Mouse (Mus musculus) G1E (cell line): ENCODE measurements around the gene Cyb5d2. TPM values are rescaled to one million over a fixed set of nuclear protein-coding genes. Genes with fewer than 3 reads are reported as not detected.

Experiments
- ATAC-seq: 2 replicates; pipeline ENCODE4 v1.8.0; 2016; ENCODE audit warnings: mild to moderate bottlenecking; ENCODE audit not compliant: insufficient number of reproducible peaks, poor library complexity, low FRiP score, severe bottlenecking; ENCODE audit errors: extremely low read depth
- DNase-seq: peaks from one replicate; pipeline ENCODE4 v3.0.0; 2012; ENCODE audit warnings: low spot score
- H3K27me3 ChIP-seq: 2 replicates; pipeline ENCODE4 v1.6.1; 2012; ENCODE audit warnings: mild to moderate bottlenecking, low read length, inconsistent platforms; ENCODE audit not compliant: insufficient read depth
- H3K36me3 ChIP-seq: replicated peaks from 2 replicates; pipeline ENCODE3; 2012; ENCODE audit warnings: mild to moderate bottlenecking, inconsistent platforms
- H3K4me1 ChIP-seq: 2 replicates; pipeline ENCODE4 v1.6.1; 2012; ENCODE audit warnings: low read depth, low read length, inconsistent platforms, mixed read lengths; ENCODE audit not compliant: insufficient read depth
- H3K4me3 ChIP-seq: 2 replicates; pipeline ENCODE4 v1.5.1; 2012; ENCODE audit warnings: low read depth, mild to moderate bottlenecking, inconsistent platforms, low read length, moderate library complexity, mixed read lengths
- H3K9me3 ChIP-seq: replicated peaks from 2 replicates; pipeline ENCODE4 v1.6.1; 2012; ENCODE audit warnings: inconsistent platforms
- CTCF ChIP-seq: IDR thresholded peaks from 2 replicates; pipeline ENCODE4 v1.5.1; 2012; ENCODE audit warnings: low read depth, low read length, inconsistent platforms, mixed read lengths
- GATA1 ChIP-seq: IDR thresholded peaks from 2 replicates; pipeline ENCODE4 v1.6.1; 2012; ENCODE audit warnings: borderline replicate concordance, low read length, inconsistent platforms, mixed read lengths
- GATA2 ChIP-seq: IDR thresholded peaks from 2 replicates; pipeline ENCODE4 v1.6.1; 2012; ENCODE audit warnings: low read depth, low read length, inconsistent platforms, borderline replicate concordance
- POLR2AphosphoS5 ChIP-seq: IDR thresholded peaks from 2 replicates; pipeline ENCODE4 v1.6.1; 2012; ENCODE audit warnings: low read depth, low read length, inconsistent platforms; ENCODE audit not compliant: insufficient replicate concordance
- TAL1 ChIP-seq: conservative IDR thresholded peaks from 2 replicates; pipeline ENCODE4 v1.6.1; 2012; ENCODE audit warnings: low read depth, low read length, inconsistent platforms, mixed read lengths
- polyA plus RNA-seq: library from polyadenylated mRNA; stranded (reverse); fragments of >175 nt; gene quantifications from 2 replicates; pipeline ENCODE4 v1.2.3, GENCODE M21; 2012
- total RNA-seq, 2 experiments: library from RNA; stranded (forward) in 1 of 2; stranded (reverse) in 1 of 2; fragments of 200-1000 nt in 1 of 2; fragments of >200 nt in 1 of 2; fragmentation: Nextera tagmentation in 1 of 2; gene quantifications; 2 replicates each; pipeline ENCODE4 v1.2.3; 2014 to 2017

Cyb5d2 gene
- total and polyA plus RNA-seq, 3 experiments, result 0.43 to 11.7 (median 8.5) TPM

- no peak for TF ChIP-seq CTCF
- no peak for TF ChIP-seq GATA2
- no peak for TF ChIP-seq POLR2AphosphoS5
- no peak for ATAC-seq
Measured at GRCm38 (mm10) chr11:72818067-72818466, 22.1 kb upstream of the Cyb5d2 start.

DNA sequence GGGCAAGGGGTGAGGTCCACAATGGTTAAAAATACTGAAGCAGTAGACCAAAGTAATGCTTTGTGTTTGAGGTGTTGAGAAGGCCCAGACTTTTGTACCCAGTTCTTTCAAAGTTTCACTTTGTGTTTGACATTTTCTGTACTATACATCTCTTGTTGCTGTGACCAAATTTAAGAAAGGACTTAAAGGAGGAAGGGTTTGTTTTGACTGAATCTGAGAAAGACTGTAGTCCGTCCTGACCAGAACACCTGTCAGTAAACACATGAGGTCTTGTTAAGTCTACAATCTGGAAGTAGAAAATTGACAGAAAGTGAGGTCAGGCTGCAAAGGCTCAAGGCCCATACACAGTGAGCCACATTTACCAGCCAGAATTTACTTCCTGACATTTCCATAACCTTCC is 20.9 kb upstream of the Cyb5d2 start:
- DNase-seq (no peak), ATAC-seq (no peak)
- Histone ChIP-seq H3K4me3 (no peak overlapping the region), H3K4me1 (no peaks in the 10 kb centered on the region), H3K27me3 (no peaks in the 10 kb centered on the region), H3K36me3 (peaks cover 45% of the 10 kb centered on the region), H3K9me3 (no peaks in the 10 kb centered on the region)
- no peak for TF ChIP-seq GATA1
- no peak for TF ChIP-seq GATA2
- TF ChIP-seq CTCF, result no peak
- TF ChIP-seq POLR2AphosphoS5, result no peak
- TF ChIP-seq TAL1, result no peak

More at GRCm38 (mm10) chr11:72818067-72818466, 22.1 kb upstream of the Cyb5d2 start:
- Histone ChIP-seq H3K9me3 (no peaks in the 10 kb centered on the region), H3K27me3 (no peaks in the 10 kb centered on the region), H3K4me1 (no peaks in the 10 kb centered on the region), H3K4me3 (no peak overlapping the region), H3K36me3 (peaks cover 56% of the 10 kb centered on the region)
- no peak for DNase-seq

DNA sequence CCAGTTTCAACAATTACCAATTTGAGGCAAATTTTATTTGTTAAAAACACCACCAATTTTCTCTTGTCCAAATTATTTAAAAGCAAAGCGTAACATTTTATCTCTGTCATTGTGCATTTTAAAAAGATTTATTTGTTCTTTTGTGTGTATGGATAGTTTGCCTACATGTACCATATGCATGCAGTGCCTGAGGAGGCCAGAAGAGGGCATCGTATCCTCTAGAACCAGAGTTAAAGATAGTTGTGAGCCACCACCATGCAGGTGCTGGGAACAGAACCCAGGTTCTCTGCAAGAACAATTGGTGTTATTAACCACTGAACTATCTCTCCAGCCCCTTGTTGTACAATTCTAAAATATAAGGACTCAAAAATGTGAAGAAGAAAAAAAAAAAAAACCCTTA is 18.2 kb upstream of the Cyb5d2 start:
- ATAC-seq, result no peak
- H3K27me3 ChIP-seq, result no peaks in the 10 kb centered on the region
- H3K36me3 ChIP-seq, result peaks cover 21% of the 10 kb centered on the region

DNA sequence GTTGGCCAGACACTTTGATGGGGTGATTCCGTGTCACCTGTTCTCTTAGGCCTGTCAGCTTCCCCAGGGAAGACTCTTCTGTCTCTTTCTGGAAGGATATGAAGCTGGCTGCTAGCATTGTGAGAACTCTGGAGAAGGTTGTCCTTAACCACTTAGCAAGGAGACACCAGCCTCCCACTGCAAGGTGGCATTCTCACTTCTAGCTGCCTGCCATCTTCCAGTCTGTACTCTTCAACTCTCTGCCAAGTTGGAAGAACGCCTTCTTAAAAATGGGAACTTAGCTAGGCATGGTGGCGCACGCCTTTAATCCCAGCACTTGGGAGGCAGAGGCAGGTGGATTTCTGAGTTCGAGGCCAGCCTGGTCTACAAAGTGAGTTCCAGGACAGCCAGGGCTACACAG is 17.7 kb upstream of the Cyb5d2 start:
- Histone ChIP-seq H3K4me1 (no peaks in the 10 kb centered on the region), H3K4me3 (no peak overlapping the region), H3K36me3 (peaks cover 16% of the 10 kb centered on the region), H3K27me3 (no peaks in the 10 kb centered on the region), H3K9me3 (no peaks in the 10 kb centered on the region)
- TF ChIP-seq CTCF, result no peak
- no peak for TF ChIP-seq POLR2AphosphoS5
- no peak for TF ChIP-seq GATA2
- no peak for TF ChIP-seq TAL1
- TF ChIP-seq GATA1, result no peak
- DNase-seq (no peak), ATAC-seq (no peak)

More for the DNA sequence above, 18.2 kb upstream of the Cyb5d2 start:
- TF ChIP-seq GATA1, result no peak
- no peak for TF ChIP-seq GATA2
- no peaks in the 10 kb centered on the region for H3K4me1 ChIP-seq
- H3K9me3 ChIP-seq, result no peaks in the 10 kb centered on the region
- no peak overlapping the region for H3K4me3 ChIP-seq
- no peak for DNase-seq

- H3K4me1 ChIP-seq, result peaks cover 8% of the 10 kb centered on the region
- H3K27me3 ChIP-seq, result no peaks in the 10 kb centered on the region
- H3K9me3 ChIP-seq, result no peaks in the 10 kb centered on the region
- ATAC-seq (no peak), DNase-seq (no peak)
- no peak overlapping the region for H3K4me3 ChIP-seq
- no peak for TF ChIP-seq GATA1
- TF ChIP-seq POLR2AphosphoS5, result no peak
- TF ChIP-seq GATA2, result no peak
- TF ChIP-seq TAL1, result no peak
- no peak for TF ChIP-seq CTCF
- H3K36me3 ChIP-seq, result peaks cover 24% of the 10 kb centered on the region
Measured at GRCm38 (mm10) chr11:72807992-72808391, 12.1 kb upstream of the Cyb5d2 start.

GRCm38 (mm10) chr11:72806556-72806955 is 10.6 kb upstream of the Cyb5d2 start:
- no peak for DNase-seq
- TF ChIP-seq TAL1, result no peak
- no peak for TF ChIP-seq POLR2AphosphoS5
- no peak for TF ChIP-seq CTCF
- no peak for TF ChIP-seq GATA2
- TF ChIP-seq GATA1, result no peak
- no peak for ATAC-seq
- no peaks in the 10 kb centered on the region for H3K27me3 ChIP-seq
- no peaks in the 10 kb centered on the region for H3K9me3 ChIP-seq
- H3K4me3 ChIP-seq, result no peak overlapping the region
- H3K36me3 ChIP-seq, result peaks cover 34% of the 10 kb centered on the region
- peaks cover 8% of the 10 kb centered on the region for H3K4me1 ChIP-seq

- peaks cover 11% of the 10 kb centered on the region for H3K4me1 ChIP-seq
- H3K27me3 ChIP-seq, result no peaks in the 10 kb centered on the region
- H3K9me3 ChIP-seq, result no peaks in the 10 kb centered on the region
- peaks cover 38% of the 10 kb centered on the region for H3K36me3 ChIP-seq
- no peak overlapping the region for H3K4me3 ChIP-seq
- TF ChIP-seq CTCF, result no peak
- no peak for TF ChIP-seq POLR2AphosphoS5
- no peak for TF ChIP-seq TAL1
- no peak for TF ChIP-seq GATA1
- TF ChIP-seq GATA2, result no peak
- no peak for DNase-seq
- no peak for ATAC-seq
Measured at GRCm38 (mm10) chr11:72805232-72805631, 9.3 kb upstream of the Cyb5d2 start.
